Mouse (Mus musculus) liver, adult (tissue): Measurements from ENCODE around the gene Cyb5r4.

Experiments
- GATA4 ChIP-seq: IDR thresholded peaks from 2 replicates; pipeline ENCODE4 v1.6.1; 2014; ENCODE audit warnings: mild to moderate bottlenecking, low read length; ENCODE audit not compliant: insufficient replicate concordance

Cyb5r4 gene

DNA sequence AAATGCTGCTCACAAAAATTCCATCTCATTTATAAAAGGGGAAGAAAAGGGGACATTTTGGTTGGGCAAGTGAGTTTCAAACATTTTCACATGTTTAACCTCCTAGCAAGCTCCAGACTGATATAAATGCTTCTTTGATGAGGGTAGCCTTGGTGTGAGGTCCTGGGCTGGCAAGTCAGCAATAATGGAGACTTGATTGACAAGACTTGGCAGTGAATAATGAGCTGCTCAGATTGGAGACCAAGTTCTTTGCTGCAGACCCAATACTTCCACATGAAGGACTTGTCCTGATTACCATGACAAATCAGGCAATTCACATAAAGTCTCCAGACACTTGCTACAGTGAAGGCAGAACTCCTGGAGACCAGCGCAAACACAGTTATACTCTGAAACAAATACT lies 12.9 kb upstream of the Cyb5r4 start:
- no peak for TF ChIP-seq GATA4

DNA sequence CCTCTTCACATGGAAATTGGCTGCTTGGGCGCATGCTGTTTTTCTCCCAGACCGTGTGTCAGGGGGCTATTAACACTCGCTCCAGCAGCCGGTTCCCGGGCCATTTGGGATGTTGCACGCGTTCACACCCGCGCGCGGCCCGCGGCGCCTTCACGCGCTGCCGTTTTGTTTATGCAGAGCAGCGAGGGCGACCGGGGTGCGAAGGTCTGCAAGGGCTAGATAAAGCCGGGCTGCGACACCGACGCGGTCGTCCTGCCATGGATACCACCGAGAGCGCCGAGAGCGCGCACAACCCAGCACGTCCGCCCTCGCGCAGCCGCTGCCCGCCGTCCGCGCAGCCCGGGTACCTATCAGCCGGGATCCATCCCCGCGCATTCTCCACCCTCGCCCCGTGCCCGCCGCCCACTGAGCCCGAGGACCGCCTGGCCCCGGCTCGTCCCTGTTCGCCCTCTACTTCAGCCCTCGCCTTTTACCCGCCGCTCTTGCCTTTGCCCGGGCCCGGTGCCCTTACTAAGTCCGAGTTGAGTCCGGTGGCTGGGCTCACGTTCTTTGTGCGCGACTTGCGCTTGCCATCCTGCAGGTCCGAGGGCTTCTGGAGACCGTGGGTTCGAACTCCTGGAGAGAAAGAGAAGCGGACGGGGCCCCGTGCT lies 6.4 kb upstream of the Cyb5r4 start, which contains the start of gene Ripply2:
Gene Ripply2 (plus strand): TSS at position 250 of the 650 bp plus-strand sequence.
- no peak for TF ChIP-seq GATA4

GRCm38 (mm10) chr9:87015938-87016294 lies 5.9 kb upstream of the Cyb5r4 start:
- TF ChIP-seq GATA4: no peak

- no peak for TF ChIP-seq GATA4
These were observed 4.0 kb downstream of the Cyb5r4 start for GRCm38 (mm10) chr9:87025764-87026163.

- no peak for TF ChIP-seq GATA4
These were observed 5.7 kb downstream of the Cyb5r4 start for GRCm38 (mm10) chr9:87027423-87028084.

GRCm38 (mm10) chr9:87032196-87032595 lies 10.4 kb downstream of the Cyb5r4 start:
- TF ChIP-seq GATA4: no peak

- TF ChIP-seq GATA4: no peak
These were observed 13.2 kb downstream of the Cyb5r4 start for GRCm38 (mm10) chr9:87034831-87035580.

- no peak for TF ChIP-seq GATA4
These were observed 27.6 kb downstream of the Cyb5r4 start for GRCm38 (mm10) chr9:87049425-87049824.

DNA sequence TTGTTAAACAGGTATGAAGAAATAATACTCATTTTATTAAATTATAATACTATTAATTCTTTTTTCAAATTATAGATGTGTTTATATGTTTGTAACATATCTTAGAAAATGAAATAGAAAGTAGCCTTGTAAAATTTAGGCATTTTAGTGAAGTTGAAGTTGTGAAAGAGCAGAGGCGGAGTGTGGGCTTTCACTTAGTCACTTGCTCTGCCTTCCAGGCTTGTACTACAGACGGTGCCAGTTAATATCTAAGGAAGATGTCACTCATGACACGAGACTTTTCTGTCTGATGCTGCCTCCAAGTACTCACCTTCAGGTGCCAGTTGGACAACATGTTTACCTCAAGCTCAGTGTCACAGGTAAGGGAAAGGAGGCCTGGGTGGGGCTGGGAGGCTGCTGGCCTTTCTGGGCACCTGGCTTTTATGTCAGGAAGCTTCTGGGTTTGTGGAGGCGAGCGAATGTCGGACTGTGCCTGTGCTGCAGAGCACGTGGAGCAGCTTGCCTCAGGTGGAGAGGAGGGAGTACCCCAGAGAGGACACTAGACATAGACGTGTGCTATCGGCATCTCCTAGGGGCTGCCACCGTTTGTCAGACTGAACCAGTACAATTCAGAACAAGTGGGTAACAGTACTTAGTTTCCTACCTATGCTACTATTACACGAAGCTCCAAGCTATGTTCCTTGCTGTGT lies 33.9 kb downstream of the Cyb5r4 start:
- no peak for TF ChIP-seq GATA4

DNA sequence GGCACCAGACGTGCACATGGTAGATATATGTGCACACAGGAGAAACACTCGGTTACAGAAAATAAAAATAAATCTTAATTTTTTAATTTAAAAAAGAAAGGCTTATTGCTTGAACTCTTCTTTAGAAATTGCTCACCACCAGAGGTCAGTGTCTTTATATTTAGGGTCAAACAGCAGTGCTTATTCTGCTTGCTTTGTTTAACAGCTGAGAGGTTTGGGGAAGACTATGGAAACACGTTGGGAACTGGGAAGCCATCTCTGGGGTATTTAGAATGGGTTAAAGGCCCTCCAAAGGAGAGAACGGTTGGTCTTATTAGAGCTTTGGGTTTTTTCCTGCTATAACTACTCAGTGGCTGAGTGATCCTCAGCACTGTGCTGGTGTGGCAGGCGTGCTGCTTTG lies 40.5 kb downstream of the Cyb5r4 start:
- no peak for TF ChIP-seq GATA4

GRCm38 (mm10) chr9:87068160-87068559 lies 46.3 kb downstream of the Cyb5r4 start:
- TF ChIP-seq GATA4: no peak

GRCm38 (mm10) chr9:87077919-87078318 lies 56.1 kb downstream of the Cyb5r4 start:
- no peak for TF ChIP-seq GATA4

- TF ChIP-seq GATA4: no peak
These were observed 57.7 kb downstream of the Cyb5r4 start for GRCm38 (mm10) chr9:87079511-87079910.

GRCm38 (mm10) chr9:87086991-87087390 lies 65.2 kb downstream of the Cyb5r4 start:
- TF ChIP-seq GATA4: no peak

- no peak for TF ChIP-seq GATA4
These were observed 76.2 kb downstream of the Cyb5r4 start for GRCm38 (mm10) chr9:87097989-87098388.

DNA sequence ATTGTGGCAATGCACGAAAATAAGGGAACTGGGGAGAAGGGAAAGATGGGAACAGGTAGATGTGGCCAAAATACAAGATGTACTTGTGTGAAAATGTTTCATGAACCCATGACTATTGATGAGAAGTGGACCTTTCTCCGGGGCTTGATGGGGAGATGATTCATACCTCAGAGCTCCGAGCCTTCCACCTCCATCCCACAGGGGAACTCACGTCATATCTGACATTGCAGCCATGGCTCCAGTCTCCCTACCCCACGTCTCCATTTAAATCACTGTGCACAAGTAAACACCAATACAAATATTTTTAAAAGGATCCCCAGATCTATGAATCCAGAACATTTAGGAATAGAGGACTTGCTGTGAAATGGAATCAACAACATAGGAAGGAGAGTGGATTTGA lies 93.2 kb downstream of the Cyb5r4 start:
- TF ChIP-seq GATA4: no peak

- TF ChIP-seq GATA4: no peak
These were observed 93.7 kb downstream of the Cyb5r4 start for GRCm38 (mm10) chr9:87115456-87115931.
